Mouse (Mus musculus) large intestine, adult 2 months (tissue): ENCODE data around the gene Arxes1. TPM values are rescaled to one million over a fixed set of nuclear protein-coding genes. Genes with fewer than 3 reads are reported as not detected.
"Not testable (repeated sequence)": the region's sequence is repeated elsewhere in the genome, so short reads cannot be mapped to it uniquely, and the experiment has no call there.

ENCODE experiments used
- DNase-seq: peaks from one replicate; pipeline ENCODE4 v3.0.0-alpha.2; 2012; ENCODE audit warnings: low read depth, low spot score
- WGBS: fragments of 180-500 bp; shearing (Covaris S2); methylation state at CpG from one replicate; pipeline ENCODE4 v1.1.7; 2018; 5-methylcytosine and 5-hydroxymethylcytosine counted together
- polyA plus RNA-seq: library from polyadenylated mRNA; depleted of rRNA; stranded (reverse); fragments of >200 nt; gene quantifications from 2 replicates; pipeline ENCODE4 v1.2.3, GENCODE M21; 2012; rRNA removed

Gene Arxes1
- polyA plus RNA-seq: 0.26 and 0.37 TPM in 2 replicates

- WGBS: 2% methylated on average over 18 of the region's 49 CpGs
- not testable (repeated sequence) for DNase-seq
Observed at GRCm38 (mm10) chrX:136032799-136033763, at the start of gene Arxes1. TSS of gene Arxes1 (plus strand) at chrX:136033367.

GRCm38 (mm10) chrX:135984539-135985260 is 48.5 kb upstream of the Arxes1 start:
- DNase-seq: no peak
- WGBS: 78% methylated on average over 6 of the region's 6 CpGs

- WGBS: 42% methylated on average over 3 of the region's 3 CpGs
- no peak for DNase-seq
Observed at GRCm38 (mm10) chrX:135986267-135986666, 46.9 kb upstream of the Arxes1 start.

GRCm38 (mm10) chrX:135990661-135991060 is 42.5 kb upstream of the Arxes1 start:
- 79% methylated on average over 2 of the region's 2 CpGs for WGBS

GRCm38 (mm10) chrX:135993192-135993594 is 40.0 kb upstream of the Arxes1 start:
- 74% methylated on average over 2 of the region's 3 CpGs for WGBS

More at GRCm38 (mm10) chrX:135990661-135991060, 42.5 kb upstream of the Arxes1 start:
- DNase-seq: no peak

GRCm38 (mm10) chrX:135993664-135994119 is 39.5 kb upstream of the Arxes1 start, which contains the start of gene Arxes2:
TSS of gene Arxes2 (plus strand) at chrX:135993824.
- 28% methylated on average over 17 of the region's 39 CpGs for WGBS
- DNase-seq: not testable (repeated sequence)

More at GRCm38 (mm10) chrX:135993192-135993594, 40.0 kb upstream of the Arxes1 start:
- not testable (repeated sequence) for DNase-seq

- WGBS: 44% methylated on average over 5 of the region's 5 CpGs
- DNase-seq: no peak
Observed at GRCm38 (mm10) chrX:136007199-136007843, 25.8 kb upstream of the Arxes1 start.

GRCm38 (mm10) chrX:136014392-136014791 is 18.8 kb upstream of the Arxes1 start:
- 13% methylated on average over 2 of the region's 2 CpGs for WGBS
- DNase-seq: no peak

- WGBS: 70% methylated on average over 1 of the region's 1 CpGs
- DNase-seq: no peak
Observed at GRCm38 (mm10) chrX:136030331-136030730, 2.8 kb upstream of the Arxes1 start.

- DNase-seq: no peak
- WGBS: 86% methylated on average over 1 of the region's 1 CpGs
Observed at GRCm38 (mm10) chrX:136043726-136044125, 10.6 kb downstream of the Arxes1 start.

- peak; percentile 22 for DNase-seq
- 19% methylated on average over 5 of the region's 5 CpGs for WGBS
Observed at GRCm38 (mm10) chrX:136047528-136047927, 14.4 kb downstream of the Arxes1 start.

- no peak for DNase-seq
- 70% methylated on average over 2 of the region's 2 CpGs for WGBS
Observed at GRCm38 (mm10) chrX:136051219-136051618, 18.1 kb downstream of the Arxes1 start.

GRCm38 (mm10) chrX:136060698-136061097 is 27.5 kb downstream of the Arxes1 start:
- 24% methylated on average over 1 of the region's 1 CpGs for WGBS
- DNase-seq: no peak

GRCm38 (mm10) chrX:136067201-136067991 is 34.2 kb downstream of the Arxes1 start:
- WGBS: 29% methylated on average over 22 of the region's 48 CpGs

GRCm38 (mm10) chrX:136068020-136068419 is 34.9 kb downstream of the Arxes1 start, which contains the start of gene Bex2:
TSS of gene Bex2 (minus strand) at chrX:136068236.
- WGBS: no CpG with 5 or more reads among the region's 32 CpGs
- not testable (repeated sequence) for DNase-seq

More at GRCm38 (mm10) chrX:136067201-136067991, 34.2 kb downstream of the Arxes1 start:
- not testable (repeated sequence) for DNase-seq
